In genomic region chr11:97689861-97690260, GRCm38 (mm10) we compare ENCODE assay signal across 10 mouse cellular contexts. TPM values are rescaled to one million over a fixed set of nuclear protein-coding genes. Genes with fewer than 3 reads are reported as not detected.
DNase-seq lines count a peak whose midpoint lies in the region; TF ChIP-seq lines count a peak whose summit lies in the region.
"Had no signal": no experiment of that assay in that cellular context is flagged by ENCODE, and none has a peak within 500 bp of the region (broad histone marks: within the 10 kb centered on the region; RNA-seq: fewer than 3 reads in every experiment).

No protein-coding gene starts in this region.

- H3K27ac ChIP-seq in bone marrow, adult 2 months (ENCODE audit: control insufficient read depth, insufficient read depth, low read depth, low read length, poor library complexity), result no peak overlapping the region
- no peak overlapping the region for H3K27ac ChIP-seq in thymus, adult 2 months (ENCODE audit: control insufficient read depth, insufficient read depth, low read length)

- H3K27me3 ChIP-seq in thymus, adult 2 months (ENCODE audit: control insufficient read depth, insufficient read depth, low read length), result no peaks in the 10 kb centered on the region
- H3K27me3 ChIP-seq: Patski had no signal

- WGBS in bone marrow, adult 2 months, result 27% methylated on average over 10 of the region's 10 CpGs
- 26% methylated on average over 10 of the region's 10 CpGs for WGBS in thymus, adult 2 months

- H3K4me3 ChIP-seq in bone marrow, adult 2 months (replicated peaks; ENCODE audit: control insufficient read depth, low read depth, low read length), result no peak overlapping the region
- no peak overlapping the region for H3K4me3 ChIP-seq in thymus, adult 2 months (ENCODE audit: control insufficient read depth, insufficient read depth, low read length)
- H3K4me3 ChIP-seq: midbrain, embryonic 12.5 days had no signal

- TF ChIP-seq CTCF in bone marrow, adult 2 months (IDR thresholded peaks at IDR 0.05; ENCODE audit: control insufficient read depth, insufficient read depth, low read length), result peak; percentile 88
- TF ChIP-seq CTCF in thymus, adult 2 months (IDR thresholded peaks at IDR 0.05; ENCODE audit: borderline replicate concordance, control insufficient read depth, extremely low read depth, insufficient read depth, low read length, poor library complexity), result peak; percentile 97

- peak; percentile 78 for DNase-seq in adrenal gland, postnatal 10 days
- DNase-seq in adrenal gland, postnatal 4 days (ENCODE audit: low spot score in 2 of 2), result no peak
- DNase-seq in layer of hippocampus, postnatal 10 days (ENCODE audit: low spot score in 2 of 2), result peak; percentile 84 to 87
- no peak for DNase-seq in layer of hippocampus, adult 9-11 months
- peak; percentile 45 to 55 for DNase-seq in gastrocnemius, postnatal 4 days (ENCODE audit: low spot score in 2 of 2)
- DNase-seq in lung, postnatal 36 days, result peak; percentile 69
- DNase-seq in thymus, adult 2 months, result peak; percentile 82

- TF ChIP-seq POLR2A in bone marrow, adult 2 months (IDR thresholded peaks at IDR 0.05; ENCODE audit: borderline replicate concordance, control insufficient read depth, low read depth, low read length), result no peak
- no peak for TF ChIP-seq POLR2A in thymus, adult 2 months (IDR thresholded peaks at IDR 0.05; ENCODE audit: control insufficient read depth, extremely low read depth, insufficient read depth, low read length, poor library complexity)

- H3K4me1 ChIP-seq in bone marrow, adult 2 months (ENCODE audit: control insufficient read depth, insufficient read depth, low read length), result no peaks in the 10 kb centered on the region; the same call in 1 of the 2 replicates
- peaks cover 13% of the 10 kb centered on the region for H3K4me1 ChIP-seq in thymus, adult 2 months (replicated peaks; ENCODE audit: control insufficient read depth, insufficient read depth, low read length)

- no peaks in the 10 kb centered on the region for H3K36me3 ChIP-seq in thymus, adult 2 months (ENCODE audit: control insufficient read depth, insufficient read depth, low read length)

RNA-seq across cellular contexts. Expression of gene Cisd3, which starts 4.2 kb away (rescaled TPM):
- total RNA-seq in adrenal gland, postnatal 10 days (2021), result 100 to 1,000 TPM; 260 to 277 TPM
- total RNA-seq in adrenal gland, postnatal 4 days (2021), result 100 to 1,000 TPM; 105 to 109 TPM
- 10 to 100 TPM; 34.3 to 40.1 TPM for total RNA-seq in layer of hippocampus, postnatal 10 days (2021)
- polyA plus RNA-seq in bone marrow, adult 2 months (2011; ENCODE audit: insufficient read depth, insufficient read length, low replicate concordance, missing spikeins), result 29.3 and 76.0 TPM in 2 replicates
- total RNA-seq in gastrocnemius, postnatal 4 days (2021), result 10 to 100 TPM; 65.5 to 72.0 TPM
- polyA plus RNA-seq in thymus, adult 2 months (2012; rRNA removed), result 24.9 and 25.3 TPM in 2 replicates

RNA-seq across cellular contexts. Expression of gene Pcgf2, which starts 10.4 kb away (rescaled TPM):
- total RNA-seq in adrenal gland, postnatal 10 days (2021), result 10 to 100 TPM; 29.7 to 41.0 TPM
- 10 to 100 TPM; 69.9 to 71.5 TPM for total RNA-seq in adrenal gland, postnatal 4 days (2021)
- total RNA-seq in layer of hippocampus, postnatal 10 days (2021), result 10 to 100 TPM; 51.0 to 52.0 TPM
- 7.0 and 10.7 TPM in 2 replicates for polyA plus RNA-seq in bone marrow, adult 2 months (2011; ENCODE audit: insufficient read depth, insufficient read length, low replicate concordance, missing spikeins)
- 10 to 100 TPM; 27.3 to 33.0 TPM for total RNA-seq in gastrocnemius, postnatal 4 days (2021)
- polyA plus RNA-seq in thymus, adult 2 months (2012; rRNA removed), result 22.6 and 28.2 TPM in 2 replicates

RNA-seq across cellular contexts. Expression of gene Psmb3, which starts 13.3 kb away (rescaled TPM):
- total RNA-seq in adrenal gland, postnatal 10 days (2021), result 100 to 1,000 TPM; 231 to 234 TPM
- 100 to 1,000 TPM; 193 to 221 TPM for total RNA-seq in adrenal gland, postnatal 4 days (2021)
- total RNA-seq in layer of hippocampus, postnatal 10 days (2021), result 100 to 1,000 TPM; 146 to 170 TPM
- 138 and 152 TPM in 2 replicates for polyA plus RNA-seq in bone marrow, adult 2 months (2011; ENCODE audit: insufficient read depth, insufficient read length, low replicate concordance, missing spikeins)
- total RNA-seq in gastrocnemius, postnatal 4 days (2021), result 100 to 1,000 TPM; 203 to 227 TPM
- 421 and 477 TPM in 2 replicates for polyA plus RNA-seq in thymus, adult 2 months (2012; rRNA removed)

RNA-seq across cellular contexts. Expression of gene Mllt6, which starts 26.6 kb away (rescaled TPM):
- total RNA-seq in adrenal gland, postnatal 10 days (2021), result 10 to 100 TPM; 36.1 to 48.2 TPM
- total RNA-seq in adrenal gland, postnatal 4 days (2021), result 10 to 100 TPM; 49.0 to 59.7 TPM
- 10 to 100 TPM; 50.5 to 55.5 TPM for total RNA-seq in layer of hippocampus, postnatal 10 days (2021)
- polyA plus RNA-seq in bone marrow, adult 2 months (2011; ENCODE audit: insufficient read depth, insufficient read length, low replicate concordance, missing spikeins), result 13.0 and 23.7 TPM in 2 replicates
- 10 to 100 TPM; 30.8 to 32.1 TPM for total RNA-seq in gastrocnemius, postnatal 4 days (2021)
- polyA plus RNA-seq in thymus, adult 2 months (2012; rRNA removed), result 89.5 and 99.1 TPM in 2 replicates

RNA-seq across cellular contexts. Expression of gene Pip4k2b, which starts 54.6 kb away (rescaled TPM):
- total RNA-seq in adrenal gland, postnatal 10 days (2021), result 10 to 100 TPM; 27.3 to 33.3 TPM
- total RNA-seq in adrenal gland, postnatal 4 days (2021), result 10 to 100 TPM; 36.0 to 39.1 TPM
- total RNA-seq in layer of hippocampus, postnatal 10 days (2021), result 100 to 1,000 TPM; 121 to 138 TPM
- 9.5 and 11.7 TPM in 2 replicates for polyA plus RNA-seq in bone marrow, adult 2 months (2011; ENCODE audit: insufficient read depth, insufficient read length, low replicate concordance, missing spikeins)
- total RNA-seq in gastrocnemius, postnatal 4 days (2021), result 10 to 100 TPM; 62.7 to 64.2 TPM
- polyA plus RNA-seq in thymus, adult 2 months (2012; rRNA removed), result 28.2 and 34.8 TPM in 2 replicates

Comparison
In these comparisons a context has a peak if more than half of its experiments do, and no peak if none do; other contexts are left out.
1. DNase-seq: peak in adrenal gland, postnatal 10 days (single experiment), layer of hippocampus, postnatal 10 days (2 of 2), gastrocnemius, postnatal 4 days (2 of 2), lung, postnatal 36 days (single experiment) and thymus, adult 2 months (single experiment); none in adrenal gland, postnatal 4 days (0 of 2) and layer of hippocampus, adult 9-11 months (single experiment).